Mouse (Mus musculus) liver, embryonic 15.5 days (tissue): ENCODE data around the gene Mef2a. TPM values are rescaled to one million over a fixed set of nuclear protein-coding genes. Genes with fewer than 3 reads are reported as not detected.
"Not testable (repeated sequence)": the region's sequence is repeated elsewhere in the genome, so short reads cannot be mapped to it uniquely, and the experiment has no call there.

Experiments used
- ATAC-seq: fragments of 200-750 bp; cut with Nextera tagmentation; 2 replicates; pipeline ENCODE4 v1.8.0; 2017; ENCODE audit warnings: moderate number of reproducible peaks, mild to moderate bottlenecking, moderate library complexity; ENCODE audit not compliant: insufficient read depth
- H3K27ac ChIP-seq: fragments of 300-500 bp; sonication (generic); replicated peaks from 2 replicates; pipeline ENCODE4 v1.5.1; 2015; ENCODE audit warnings: mild to moderate bottlenecking, inconsistent platforms
- H3K27me3 ChIP-seq: fragments of 300-500 bp; sonication (generic); 2 replicates; pipeline ENCODE4 v1.6.1; 2015; ENCODE audit warnings: mild to moderate bottlenecking, inconsistent platforms
- H3K36me3 ChIP-seq: fragments of 300-500 bp; sonication (generic); replicated peaks from 2 replicates; pipeline ENCODE4 v1.6.1; 2015; ENCODE audit warnings: moderate library complexity, mild to moderate bottlenecking, inconsistent platforms
- H3K4me1 ChIP-seq: fragments of 300-500 bp; sonication (generic); replicated peaks from 2 replicates; pipeline ENCODE4 v1.6.1; 2015; ENCODE audit warnings: inconsistent platforms
- H3K4me2 ChIP-seq: fragments of 300-500 bp; sonication (generic); 2 replicates; pipeline ENCODE4 v1.6.1; 2015; ENCODE audit warnings: moderate library complexity, mild to moderate bottlenecking, inconsistent platforms
- H3K4me3 ChIP-seq: fragments of 300-500 bp; sonication (generic); replicated peaks from 2 replicates; pipeline ENCODE4 v1.5.1; 2015; ENCODE audit warnings: mild to moderate bottlenecking, inconsistent platforms
- H3K9ac ChIP-seq: fragments of 300-500 bp; sonication (generic); 2 replicates; pipeline ENCODE4 v1.6.1; 2015; ENCODE audit warnings: moderate library complexity, mild to moderate bottlenecking, inconsistent platforms
- H3K9me3 ChIP-seq: fragments of 300-500 bp; sonication (generic); replicated peaks from 2 replicates; pipeline ENCODE4 v1.6.1; 2016; ENCODE audit warnings: inconsistent platforms
- WGBS: fragments of 180-500 bp; shearing (Covaris S2); methylation state at CpG from one replicate; pipeline ENCODE4 v1.1.7; 2015; ENCODE audit warnings: mixed read lengths; ENCODE audit not compliant: insufficient replicate concordance; 5-methylcytosine and 5-hydroxymethylcytosine counted together
- polyA plus RNA-seq: library from polyadenylated mRNA; unstranded; fragments of >200 nt; fragmentation: Nextera tagmentation; extraction: Ambion mirVana; gene quantifications from 2 replicates; pipeline ENCODE4 v1.2.1, GENCODE M21; 2015

Mef2a gene
- polyA plus RNA-seq, 1 experiment from 2014 or later: 10.9 TPM

DNA sequence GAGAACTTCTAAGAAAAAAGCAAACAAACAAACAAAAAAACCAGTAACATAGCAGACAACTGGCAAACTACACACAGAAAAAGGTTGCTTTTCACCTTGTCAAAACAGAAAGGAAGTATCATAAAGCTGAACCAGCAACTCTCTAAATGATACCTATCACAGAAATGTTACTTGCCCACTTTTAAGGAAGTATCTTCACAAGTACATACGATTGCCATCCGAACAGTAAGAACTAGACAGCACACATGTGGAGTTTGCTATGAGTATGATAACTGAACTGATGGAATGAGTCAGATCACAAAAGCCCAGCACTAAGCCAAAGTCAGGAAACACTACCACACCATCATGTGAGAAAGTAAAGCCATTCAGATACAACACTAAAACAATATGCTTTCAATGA, 64.6 kb downstream of the Mef2a start:
- H3K36me3 ChIP-seq: no peaks in the 10 kb centered on the region
- H3K27me3 ChIP-seq: no peaks in the 10 kb centered on the region
- H3K9ac ChIP-seq: no peak overlapping the region
- no peak overlapping the region for H3K27ac ChIP-seq
- H3K4me3 ChIP-seq: no peak overlapping the region
- WGBS: 43% methylated on average over 2 of the region's 2 CpGs
- no peaks in the 10 kb centered on the region for H3K9me3 ChIP-seq
- no peak overlapping the region for H3K4me2 ChIP-seq
- ATAC-seq: no peak
- 0 out of 2 replicates have a peak, but pooled peaks cover under 1% of the 10 kb centered on the region for H3K4me1 ChIP-seq

DNA sequence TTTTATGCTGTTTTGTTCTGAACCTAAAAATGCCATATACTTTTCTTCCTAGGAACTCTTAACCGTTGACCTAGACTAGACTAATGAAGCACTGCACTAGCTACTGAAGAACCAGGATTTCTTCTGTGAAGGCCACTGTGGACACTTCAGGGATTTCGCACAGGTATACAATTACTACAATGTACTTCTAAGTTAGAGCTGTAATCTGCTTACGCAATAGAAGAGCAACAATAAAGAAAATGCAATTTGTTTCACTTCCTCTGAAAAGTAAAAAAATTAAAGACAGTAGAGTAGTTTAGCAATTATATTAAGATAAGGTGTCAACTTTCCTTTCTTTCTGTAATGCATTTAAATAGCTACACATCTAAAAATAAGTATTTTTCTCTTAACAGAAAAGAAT, 65.6 kb downstream of the Mef2a start:
- Histone ChIP-seq H3K36me3 (no peaks in the 10 kb centered on the region), H3K9ac (no peak overlapping the region), H3K4me3 (no peak overlapping the region), H3K27me3 (no peaks in the 10 kb centered on the region), H3K4me1 (no peaks in the 10 kb centered on the region), H3K4me2 (no peak overlapping the region), H3K9me3 (no peaks in the 10 kb centered on the region), H3K27ac (no peak overlapping the region)
- ATAC-seq: no peak
- WGBS: 86% methylated on average over 3 of the region's 3 CpGs

DNA sequence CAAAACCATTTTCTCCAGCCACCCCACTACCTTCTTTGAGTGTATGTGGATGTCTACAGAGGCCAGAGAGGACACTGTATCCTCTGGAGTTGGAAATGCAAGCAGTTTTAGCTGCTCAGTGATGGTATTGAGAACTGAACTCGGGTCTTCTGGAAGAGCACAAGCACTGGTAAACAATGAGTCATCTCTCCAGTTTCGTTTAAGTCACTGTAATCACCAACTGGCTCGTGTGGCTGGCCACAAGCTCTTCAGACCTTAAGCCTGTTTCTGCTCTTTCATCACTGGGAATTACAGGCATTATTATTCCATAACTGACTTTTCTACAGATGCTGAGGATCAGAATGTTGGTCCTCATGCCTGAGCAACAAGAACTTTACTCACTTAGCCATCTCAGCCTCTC, 67.7 kb downstream of the Mef2a start:
- no peaks in the 10 kb centered on the region for H3K9me3 ChIP-seq

DNA sequence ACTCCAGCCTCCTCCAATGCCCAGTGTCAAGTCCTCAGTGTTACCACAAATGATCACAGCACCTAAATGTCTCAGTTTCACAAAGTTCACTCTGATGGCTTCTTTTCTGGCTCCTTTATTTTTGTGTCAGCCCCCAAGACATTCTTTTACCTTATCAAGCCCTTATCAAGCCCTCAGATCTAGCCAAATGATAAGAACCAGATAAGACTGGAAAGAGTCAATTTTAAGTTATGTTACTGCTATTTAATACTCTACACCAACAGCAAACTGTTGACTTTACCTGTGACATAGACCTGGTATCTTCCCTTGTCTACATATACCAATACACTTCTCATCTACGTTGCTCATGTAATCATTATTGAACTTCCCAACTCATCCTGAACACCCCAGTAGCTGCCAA, 76.2 kb downstream of the Mef2a start:
- 86% methylated on average over 1 of the region's 1 CpGs for WGBS
- H3K4me1 ChIP-seq: no peaks in the 10 kb centered on the region
- no peaks in the 10 kb centered on the region for H3K9me3 ChIP-seq
- H3K9ac ChIP-seq: no peak overlapping the region
- no peak overlapping the region for H3K4me3 ChIP-seq
- no peak for ATAC-seq
- no peaks in the 10 kb centered on the region for H3K27me3 ChIP-seq
- H3K4me2 ChIP-seq: no peak overlapping the region
- H3K27ac ChIP-seq: no peak overlapping the region
- H3K36me3 ChIP-seq: no peaks in the 10 kb centered on the region

More for the DNA sequence above, 67.7 kb downstream of the Mef2a start:
- H3K9ac ChIP-seq: no peak overlapping the region
- no peak for ATAC-seq
- H3K4me1 ChIP-seq: no peaks in the 10 kb centered on the region
- H3K4me2 ChIP-seq: no peak overlapping the region
- H3K27ac ChIP-seq: no peak overlapping the region
- no peaks in the 10 kb centered on the region for H3K27me3 ChIP-seq
- 60% methylated on average over 3 of the region's 3 CpGs for WGBS
- no peak overlapping the region for H3K4me3 ChIP-seq
- no peaks in the 10 kb centered on the region for H3K36me3 ChIP-seq

DNA sequence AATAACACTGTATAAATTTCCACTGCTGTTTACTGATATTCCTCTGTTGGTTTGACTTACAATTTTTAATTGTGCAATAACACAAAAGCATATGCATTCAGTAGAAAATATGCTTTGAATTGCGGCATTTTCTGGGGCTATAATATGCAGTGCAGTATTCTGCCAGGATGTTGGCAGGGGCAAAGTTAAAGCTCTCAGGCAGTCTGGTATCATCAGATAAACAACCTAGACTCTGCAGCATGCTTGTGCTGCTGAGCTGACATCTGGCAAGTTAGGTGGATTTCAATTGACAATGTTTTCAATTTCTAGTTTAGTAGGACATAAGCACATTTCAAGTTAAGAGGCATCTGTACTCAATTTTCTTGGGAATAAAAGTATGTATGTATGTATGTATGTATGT, 81.3 kb downstream of the Mef2a start:
- no peak overlapping the region for H3K4me3 ChIP-seq
- no peaks in the 10 kb centered on the region for H3K9me3 ChIP-seq
- H3K36me3 ChIP-seq: no peaks in the 10 kb centered on the region
- no peak for ATAC-seq
- no peak overlapping the region for H3K27ac ChIP-seq
- no peak overlapping the region for H3K4me2 ChIP-seq
- H3K9ac ChIP-seq: no peak overlapping the region
- WGBS: 44% methylated on average over 1 of the region's 1 CpGs
- H3K27me3 ChIP-seq: no peaks in the 10 kb centered on the region
- no peaks in the 10 kb centered on the region for H3K4me1 ChIP-seq

DNA sequence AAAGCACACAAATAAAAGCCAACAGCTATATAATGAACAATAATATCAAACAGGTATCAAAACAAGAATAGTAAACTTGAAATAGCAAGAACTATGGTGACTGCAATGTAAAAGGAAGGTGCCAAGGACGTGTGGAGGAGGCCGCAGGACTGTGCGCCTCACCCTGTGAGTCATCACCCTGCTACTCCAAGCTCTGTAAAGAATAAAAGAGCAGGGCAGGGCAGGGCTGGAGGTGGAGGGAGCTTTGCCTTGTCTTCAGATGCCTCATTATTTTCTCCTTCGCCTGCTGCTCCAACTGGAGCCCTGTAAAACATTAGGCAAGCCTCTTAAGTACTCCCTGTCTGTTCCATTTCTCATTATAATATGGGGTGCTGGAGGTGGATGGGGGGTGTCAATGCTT, 85.2 kb downstream of the Mef2a start:
- no peak overlapping the region for H3K27ac ChIP-seq
- no peak overlapping the region for H3K9ac ChIP-seq
- no peaks in the 10 kb centered on the region for H3K36me3 ChIP-seq
- no peak for ATAC-seq
- no peak overlapping the region for H3K4me3 ChIP-seq
- no peaks in the 10 kb centered on the region for H3K9me3 ChIP-seq
- H3K4me2 ChIP-seq: no peak overlapping the region
- no peaks in the 10 kb centered on the region; the same call in 1 of the 2 replicates for H3K4me1 ChIP-seq
- H3K27me3 ChIP-seq: no peaks in the 10 kb centered on the region
- 86% methylated on average over 4 of the region's 4 CpGs for WGBS

DNA sequence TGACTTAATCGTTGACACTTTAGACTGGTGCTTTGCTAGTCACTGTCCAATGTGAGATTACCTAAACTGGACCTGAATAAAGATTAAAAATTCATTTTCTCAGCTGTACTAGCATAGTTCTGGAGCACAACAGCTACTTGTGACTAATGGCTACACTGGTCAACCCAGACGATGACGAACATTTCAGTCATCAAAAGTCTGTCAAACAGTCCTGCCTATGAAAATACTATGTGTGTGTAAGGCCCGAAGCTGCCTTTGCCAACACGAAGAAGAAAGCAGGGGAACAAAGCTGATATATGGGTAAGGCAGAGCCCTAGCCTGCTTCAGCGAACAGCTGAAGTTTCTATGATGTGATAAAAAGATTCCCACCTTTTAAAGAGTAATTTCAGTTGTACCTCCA, 89.1 kb downstream of the Mef2a start:
- H3K9me3 ChIP-seq: no peaks in the 10 kb centered on the region
- no peak for ATAC-seq
- no peaks in the 10 kb centered on the region; the same call in 1 of the 2 replicates for H3K4me1 ChIP-seq
- H3K4me3 ChIP-seq: no peak overlapping the region
- WGBS: 83% methylated on average over 6 of the region's 6 CpGs
- H3K27ac ChIP-seq: no peak overlapping the region
- no peak overlapping the region for H3K9ac ChIP-seq
- no peaks in the 10 kb centered on the region for H3K27me3 ChIP-seq
- H3K36me3 ChIP-seq: no peaks in the 10 kb centered on the region
- H3K4me2 ChIP-seq: no peak overlapping the region

DNA sequence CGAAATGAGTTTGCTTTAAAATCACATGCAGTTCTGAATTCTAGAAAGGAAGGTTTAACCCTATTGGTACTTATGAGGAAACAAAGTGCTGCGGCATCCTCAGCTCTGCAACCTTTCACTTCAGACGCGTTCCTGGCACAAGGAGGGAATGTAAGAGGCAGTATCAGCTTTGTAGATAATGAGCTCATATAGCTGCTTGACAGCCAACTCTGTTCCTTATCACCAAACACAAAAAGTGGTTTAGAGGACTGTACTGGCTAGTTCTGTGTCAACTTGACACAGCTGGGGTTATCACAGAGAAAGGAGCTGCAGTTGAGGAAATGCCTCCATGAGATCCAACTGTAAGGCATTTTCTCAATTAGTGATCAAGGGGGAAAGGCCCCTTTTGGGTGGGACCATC, 102.2 kb downstream of the Mef2a start:
- peaks cover 12% of the 10 kb centered on the region for H3K4me1 ChIP-seq
- H3K27me3 ChIP-seq, H3K9ac ChIP-seq, H3K4me3 ChIP-seq, H3K36me3 ChIP-seq, H3K9me3 ChIP-seq: not testable (repeated sequence)
- H3K27ac ChIP-seq: peak overlapping the region; percentile 56
- ATAC-seq: peak; percentile 95
- WGBS: 36% methylated on average over 4 of the region's 4 CpGs
- peak overlapping the region; percentile 3 for H3K4me2 ChIP-seq

DNA sequence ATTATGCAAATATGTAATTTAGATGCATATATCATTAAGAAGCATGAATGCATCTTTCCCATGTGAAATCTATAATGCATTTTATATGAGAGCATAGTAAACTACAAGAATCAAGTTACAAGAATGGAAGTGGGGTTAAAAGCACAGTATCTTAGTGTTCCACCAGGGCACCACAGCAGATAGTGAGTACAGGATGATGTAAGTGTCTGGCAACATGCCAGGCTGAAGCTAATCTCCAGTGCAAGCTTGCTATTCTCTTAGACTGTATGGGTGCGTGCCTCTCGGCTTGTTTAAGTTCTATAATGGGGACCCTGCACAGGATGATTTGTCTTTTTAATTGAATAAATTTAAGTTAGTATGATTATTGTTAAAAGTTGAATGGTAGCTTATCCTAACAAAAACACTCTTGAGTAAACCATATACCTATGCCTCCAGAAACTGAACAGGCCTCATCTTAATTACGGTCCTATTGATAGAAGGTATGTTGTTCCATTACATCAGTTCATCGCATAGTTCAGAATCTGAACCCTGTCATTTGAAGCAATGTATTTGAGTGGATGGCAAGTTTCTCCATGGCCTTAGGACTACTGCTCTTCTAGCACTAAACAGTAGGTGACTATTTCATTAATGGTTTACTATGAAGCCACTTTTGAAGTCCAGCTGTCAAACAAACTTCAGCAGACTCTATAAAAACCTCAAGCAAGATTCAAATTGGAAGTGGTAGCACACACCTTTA, 112.7 kb downstream of the Mef2a start:
- H3K36me3 ChIP-seq: peaks cover 24% of the 10 kb centered on the region
- H3K4me3 ChIP-seq: no peak overlapping the region
- no peak overlapping the region for H3K9ac ChIP-seq
- H3K9me3 ChIP-seq: no peaks in the 10 kb centered on the region
- no peaks in the 10 kb centered on the region for H3K27me3 ChIP-seq
- peaks cover 17% of the 10 kb centered on the region for H3K4me1 ChIP-seq
- 40% methylated on average over 4 of the region's 4 CpGs for WGBS
- peak; percentile 99 for ATAC-seq
- no peak overlapping the region for H3K4me2 ChIP-seq
- 0 out of 2 replicates have a peak overlapping the region, but pooled peaks have one; percentile 22 for H3K27ac ChIP-seq

DNA sequence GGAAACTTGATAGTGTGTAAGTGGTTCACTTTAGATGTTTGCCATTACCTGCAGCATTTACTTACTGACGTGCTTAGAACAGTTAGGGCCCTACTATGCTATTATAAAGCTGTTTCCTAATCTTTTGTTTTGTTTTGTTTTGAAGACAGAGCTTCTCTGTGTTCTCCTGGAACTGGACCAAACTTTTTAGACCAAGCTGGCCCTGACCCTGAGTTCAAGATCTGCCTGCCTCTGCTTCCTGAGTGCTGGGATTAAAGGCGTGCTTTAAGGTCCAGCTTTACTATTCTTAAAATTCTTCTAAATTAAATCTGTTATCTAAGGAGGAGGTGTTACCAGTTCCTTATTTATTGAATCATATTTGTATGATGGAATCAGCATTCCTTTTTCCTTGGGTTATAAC, 126.6 kb downstream of the Mef2a start:
- Histone ChIP-seq H3K4me2 (no peak overlapping the region), H3K9ac (no peak overlapping the region), H3K4me1 (peaks cover 6% of the 10 kb centered on the region), H3K4me3 (no peak overlapping the region), H3K9me3 (no peaks in the 10 kb centered on the region), H3K36me3 (0 out of 2 replicates have a peak, but pooled peaks cover 15% of the 10 kb centered on the region), H3K27ac (no peak overlapping the region), H3K27me3 (no peaks in the 10 kb centered on the region)
- 69% methylated on average over 2 of the region's 2 CpGs for WGBS
- no peak for ATAC-seq

DNA sequence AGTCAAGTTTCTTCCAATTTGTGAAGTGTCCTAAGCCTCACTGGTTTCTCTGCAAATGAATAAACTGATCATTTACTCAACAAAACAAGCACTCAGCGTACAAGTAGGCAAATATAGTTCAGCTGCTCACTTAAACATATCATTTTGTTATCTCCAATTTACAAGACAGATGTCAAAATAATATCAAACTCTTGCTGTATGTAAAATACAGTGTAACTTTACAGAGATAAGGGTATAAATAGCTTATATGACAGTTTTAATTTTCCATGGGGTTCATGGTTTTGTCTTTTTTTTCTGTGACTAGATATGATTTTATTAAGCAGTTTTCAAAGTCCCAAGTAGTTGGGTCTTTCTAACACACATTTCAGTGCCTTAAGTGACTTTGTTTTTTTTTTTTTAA, 127.4 kb downstream of the Mef2a start:
- H3K4me3 ChIP-seq: no peak overlapping the region
- H3K4me2 ChIP-seq: no peak overlapping the region
- 37% methylated on average over 1 of the region's 1 CpGs for WGBS
- H3K4me1 ChIP-seq: peaks cover 6% of the 10 kb centered on the region
- 0 out of 2 replicates have a peak, but pooled peaks cover 14% of the 10 kb centered on the region for H3K36me3 ChIP-seq
- H3K9ac ChIP-seq: no peak overlapping the region
- H3K27ac ChIP-seq: no peak overlapping the region
- H3K27me3 ChIP-seq: no peaks in the 10 kb centered on the region
- ATAC-seq: no peak
- no peaks in the 10 kb centered on the region for H3K9me3 ChIP-seq

DNA sequence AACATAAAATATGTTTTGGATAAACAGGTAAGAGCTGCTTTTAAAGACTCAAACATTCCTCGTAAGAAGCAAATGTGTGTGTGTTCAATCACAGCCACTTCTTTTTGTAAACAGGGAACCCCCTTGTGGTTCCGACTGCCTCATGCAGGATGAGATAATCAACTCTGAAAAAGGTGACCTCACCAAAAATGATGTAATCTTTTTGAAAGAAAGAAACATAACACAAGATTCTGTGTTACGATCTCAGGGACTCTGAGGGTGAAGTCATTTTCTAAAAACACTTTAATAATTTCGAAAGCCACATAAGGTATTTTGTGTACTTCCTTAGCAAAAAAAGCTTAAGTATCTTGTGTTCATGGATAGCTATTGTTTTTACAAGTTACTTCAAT, 128.8 kb downstream of the Mef2a start:
- Histone ChIP-seq H3K4me1 (peaks cover 6% of the 10 kb centered on the region), H3K27ac (no peak overlapping the region), H3K27me3 (no peaks in the 10 kb centered on the region), H3K36me3 (peaks cover 15% of the 10 kb centered on the region; the same call in 1 of the 2 replicates), H3K4me3 (no peak overlapping the region), H3K4me2 (no peak overlapping the region), H3K9me3 (no peaks in the 10 kb centered on the region), H3K9ac (no peak overlapping the region)
- ATAC-seq: no peak
- 46% methylated on average over 4 of the region's 4 CpGs for WGBS
